Mouse (Mus musculus): ENCODE measurements around the gene Slc23a4.

- TF ChIP-seq CTCF (IDR thresholded peaks at IDR 0.05; ENCODE audit: insufficient read depth, low read length): no peak
- no peak for TF ChIP-seq POLR2A (IDR thresholded peaks at IDR 0.05; ENCODE audit: borderline replicate concordance, extremely low read depth, low read depth, low read length)
These were observed 49.8 kb downstream of the Slc23a4 start for GRCm38 (mm10) chr6:34938280-34938928.

Measured in lung, adult 2 months (tissue).